16 mouse cellular contexts compared by ENCODE assay signal in genomic region chr12:84620975-84621374, GRCm38 (mm10). TPM values are rescaled to one million over a fixed set of nuclear protein-coding genes. Genes with fewer than 3 reads are reported as not detected.
DNase-seq lines count a peak whose midpoint lies in the region; ATAC-seq and TF ChIP-seq lines count a peak whose summit lies in the region.
"Had no signal": no experiment of that assay in that cellular context is flagged by ENCODE, and none has a peak within 500 bp of the region (broad histone marks: within the 10 kb centered on the region; RNA-seq: fewer than 3 reads in every experiment).

No protein-coding gene starts in this region.

- no peak overlapping the region for H3K27ac ChIP-seq in left cerebral cortex, adult 2 months
- H3K27ac ChIP-seq: embryonic facial prominence, embryonic 12.5 days; limb, embryonic 13.5 days had no signal

- peaks cover 14% of the 10 kb centered on the region for H3K27me3 ChIP-seq in Patski

- TF ChIP-seq CTCF in left cerebral cortex, adult 2 months (IDR thresholded peaks at IDR 0.05): peak; percentile 70
- peak; percentile 66 for TF ChIP-seq CTCF in Patski (IDR thresholded peaks at IDR 0.05)

- peak; percentile 22 to 62 for DNase-seq in cerebellum, postnatal 10 days
- no peak for DNase-seq in cerebellum, postnatal 25 days
- DNase-seq in left cerebral cortex, adult 2 months (ENCODE audit: extremely low spot score in 1 of 2, low spot score in 2 of 2): no peak
- no peak for DNase-seq in left cerebral cortex, postnatal 10 days (ENCODE audit: extremely low spot score in 1 of 2, low spot score in 2 of 2)
- DNase-seq in Patski (ENCODE audit: low read depth, low spot score): no peak
- peak; percentile 38 for DNase-seq in induced T-regulatory cell, adult 2 months (ENCODE audit: low read depth)
- no peak for DNase-seq in ovary, postnatal 14 days (ENCODE audit: low spot score)
- no peak for DNase-seq in testis, postnatal 14 days (ENCODE audit: low spot score)
- DNase-seq: adrenal gland, adult 8-10 months; kidney, postnatal 4 days had no signal

- in situ Hi-C loops in Patski (cut with MboI; ENCODE audit: low pct_unique_long_range_greater_than_20kb): no loop called here

- ATAC-seq in Patski: no peak

- intact Hi-C loops in left cerebral cortex, adult 2 months (cut with DNase I): no loop called here
- intact Hi-C loops in left cerebral cortex, postnatal 10 days (cut with DNase I): no loop called here

- CTCF ChIA-PET in Patski (lab: Charles Lee): interaction anchor here (1.5 kb wide), 1 partner anchor 31 kb away, joined by 5 read pairs; no protein-coding TSS in a partner anchor

- no peak overlapping the region for H3K4me3 ChIP-seq in left cerebral cortex, adult 2 months
- H3K4me3 ChIP-seq: embryonic facial prominence, embryonic 12.5 days; limb, embryonic 13.5 days had no signal

- POLR2A ChIA-PET in Patski (lab: Charles Lee): no interaction called here

RNA-seq across cellular contexts. Expression of gene Abcd4, which starts 3.8 kb away (rescaled TPM):
- 10 to 100 TPM; 10.2 to 11.4 TPM for total RNA-seq in left cerebral cortex, adult 2 months (2021)
- 10 to 100 TPM; 10.6 to 10.8 TPM for total RNA-seq in left cerebral cortex, postnatal 10 days (2021)
- 15.4 TPM for polyA plus RNA-seq in Patski (2021)

RNA-seq across cellular contexts. Expression of gene Vrtn, which starts 19.8 kb away (rescaled TPM):
- not detected for total RNA-seq in left cerebral cortex, adult 2 months (2021)
- total RNA-seq in left cerebral cortex, postnatal 10 days (2021): under 1 TPM in 1 of 2 experiments, not detected in 1; 0.11 TPM
- polyA plus RNA-seq in Patski (2021): not detected
- total RNA-seq: adrenal gland, adult 8-10 months; gastrocnemius, adult 8-10 months; megakaryocyte-erythroid progenitor cell, adult 5-6 weeks had no signal
- polyA plus RNA-seq: C2C12; embryonic facial prominence, embryonic 12.5 days had no signal

RNA-seq across cellular contexts. Expression of gene Vsx2, which starts 51.4 kb away (rescaled TPM):
- under 1 TPM; 0.23 TPM for total RNA-seq in left cerebral cortex, adult 2 months (2021)
- total RNA-seq in left cerebral cortex, postnatal 10 days (2021): under 1 TPM; 0.39 TPM
- polyA plus RNA-seq in Patski (2021): not detected
- total RNA-seq: gastrocnemius, adult 8-10 months; megakaryocyte-erythroid progenitor cell, adult 5-6 weeks had no signal
- polyA plus RNA-seq: C2C12; heart, embryonic 16.5 days had no signal

Comparison
In these comparisons a context has a peak if more than half of its experiments do, and no peak if none do; other contexts are left out.
1. DNase-seq: peak in cerebellum, postnatal 10 days (2 of 2) and induced T-regulatory cell, adult 2 months (single experiment); none in cerebellum, postnatal 25 days (0 of 2), left cerebral cortex, adult 2 months (0 of 2), left cerebral cortex, postnatal 10 days (0 of 2), Patski (single experiment), ovary, postnatal 14 days (single experiment) and testis, postnatal 14 days (single experiment).